Mouse (Mus musculus) G1E (cell line): ENCODE measurements around the gene Ksr1.

ENCODE experiments used
- CTCF ChIP-seq: IDR thresholded peaks from 2 replicates; pipeline ENCODE4 v1.5.1; 2012; ENCODE audit warnings: low read depth, low read length, inconsistent platforms, mixed read lengths
- GATA1 ChIP-seq: IDR thresholded peaks from 2 replicates; pipeline ENCODE4 v1.6.1; 2012; ENCODE audit warnings: borderline replicate concordance, low read length, inconsistent platforms, mixed read lengths
- GATA2 ChIP-seq: IDR thresholded peaks from 2 replicates; pipeline ENCODE4 v1.6.1; 2012; ENCODE audit warnings: low read depth, low read length, inconsistent platforms, borderline replicate concordance
- POLR2AphosphoS5 ChIP-seq: IDR thresholded peaks from 2 replicates; pipeline ENCODE4 v1.6.1; 2012; ENCODE audit warnings: low read depth, low read length, inconsistent platforms; ENCODE audit not compliant: insufficient replicate concordance
- TAL1 ChIP-seq: conservative IDR thresholded peaks from 2 replicates; pipeline ENCODE4 v1.6.1; 2012; ENCODE audit warnings: low read depth, low read length, inconsistent platforms, mixed read lengths

DNA sequence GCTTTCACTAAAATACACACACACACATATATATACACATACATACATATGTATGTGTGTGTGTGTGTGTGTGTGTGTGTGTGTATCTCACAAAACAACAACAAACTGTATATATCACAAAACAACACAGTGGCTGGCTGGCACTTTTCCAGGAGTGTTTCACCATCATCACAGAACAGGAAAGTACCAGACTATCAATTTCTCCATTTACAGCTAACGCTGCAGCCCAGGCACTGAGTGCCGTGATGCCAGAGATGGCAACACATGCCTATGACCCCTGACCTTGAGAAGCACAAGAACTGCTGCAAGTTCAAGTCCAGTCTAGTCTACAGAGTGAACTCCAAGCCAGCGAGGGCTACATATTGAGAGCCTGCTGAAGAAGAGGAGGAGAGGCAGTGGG, 26.1 kb downstream of the Ksr1 start:
- TF ChIP-seq CTCF (no peak), GATA1 (no peak), TAL1 (no peak), GATA2 (no peak), POLR2AphosphoS5 (no peak)
